Mouse (Mus musculus) neural tube, embryonic 11.5 days (tissue): ENCODE measurements around the gene Tbc1d5. TPM values are rescaled to one million over a fixed set of nuclear protein-coding genes. Genes with fewer than 3 reads are reported as not detected.
A peak's percentile ranks its signal among the peaks of the same experiment; 100 is the strongest.

Source experiments
- ATAC-seq: fragments of 200-750 bp; cut with Nextera tagmentation; 2 replicates; pipeline ENCODE4 v1.8.0; 2017; ENCODE audit warnings: moderate number of reproducible peaks, mild to moderate bottlenecking, moderate TSS enrichment, moderate library complexity; ENCODE audit not compliant: insufficient read depth, low FRiP score, low TSS enrichment
- DNase-seq: peaks from one replicate; pipeline ENCODE4 v3.0.0-alpha.2; 2015; ENCODE audit warnings: low spot score
- H3K27ac ChIP-seq: fragments of 300-500 bp; sonication (generic); 2 replicates; pipeline ENCODE4 v1.5.1; 2014; ENCODE audit warnings: low read depth, mild to moderate bottlenecking, low read length
- H3K27me3 ChIP-seq: fragments of 300-500 bp; sonication (generic); 2 replicates; pipeline ENCODE4 v1.6.1; 2014; ENCODE audit warnings: mild to moderate bottlenecking, low read length, mixed read lengths; ENCODE audit not compliant: control insufficient read depth, insufficient read depth
- H3K36me3 ChIP-seq: fragments of 300-500 bp; sonication (generic); 2 replicates; pipeline ENCODE4 v1.6.1; 2014; ENCODE audit warnings: mild to moderate bottlenecking, low read length, moderate library complexity, mixed read lengths; ENCODE audit not compliant: control insufficient read depth, insufficient read depth
- H3K4me1 ChIP-seq: fragments of 300-500 bp; sonication (generic); 2 replicates; pipeline ENCODE4 v1.6.1; 2014; ENCODE audit warnings: low read length, mixed read lengths; ENCODE audit not compliant: control insufficient read depth, insufficient read depth
- H3K4me2 ChIP-seq: fragments of 300-500 bp; sonication (generic); 2 replicates; pipeline ENCODE4 v1.6.1; 2014; ENCODE audit warnings: low read depth, mild to moderate bottlenecking, moderate library complexity
- H3K4me3 ChIP-seq: fragments of 300-500 bp; sonication (generic); 2 replicates; pipeline ENCODE4 v1.5.1; 2014; ENCODE audit warnings: low read depth, low read length
- H3K9ac ChIP-seq: fragments of 300-500 bp; sonication (generic); 2 replicates; pipeline ENCODE4 v1.6.1; 2014; ENCODE audit warnings: mild to moderate bottlenecking, low read length
- H3K9me3 ChIP-seq: fragments of 300-500 bp; sonication (generic); 2 replicates; pipeline ENCODE4 v1.6.1; 2016; ENCODE audit warnings: low read length; ENCODE audit not compliant: control insufficient read depth
- WGBS: fragments of 180-500 bp; shearing (Covaris S2); extraction: QIAGEN DNeasy Blood & Tissue Kit; methylation state at CpG from one replicate; pipeline ENCODE4 v1.1.7; 2014; 5-methylcytosine and 5-hydroxymethylcytosine counted together
- polyA plus RNA-seq: library from polyadenylated mRNA; unstranded; fragments of >200 nt; fragmentation: Nextera tagmentation; extraction: Ambion mirVana; gene quantifications from 2 replicates; pipeline ENCODE4 v1.2.1, GENCODE M21; 2014

The Tbc1d5 gene
- polyA plus RNA-seq, 1 experiment from 2014 or later, result 11.6 TPM

- WGBS, result 67% methylated on average over 1 of the region's 1 CpGs
- ATAC-seq, result no peak; the same call in 1 of the 2 replicates
- no peak overlapping the region for H3K27ac ChIP-seq
- H3K36me3 ChIP-seq, result no peaks in the 10 kb centered on the region
- no peak overlapping the region for H3K9ac ChIP-seq
- no peak overlapping the region for H3K4me3 ChIP-seq
- no peaks in the 10 kb centered on the region for H3K9me3 ChIP-seq
- no peak for DNase-seq
- H3K4me2 ChIP-seq, result no peak overlapping the region
- H3K27me3 ChIP-seq, result no peaks in the 10 kb centered on the region
- no peaks in the 10 kb centered on the region for H3K4me1 ChIP-seq
Measured at GRCm38 (mm10) chr17:50814089-50814488, 365.1 kb downstream of the Tbc1d5 start.

GRCm38 (mm10) chr17:50813580-50813979 lies 365.6 kb downstream of the Tbc1d5 start:
- H3K4me1 ChIP-seq, result no peaks in the 10 kb centered on the region
- H3K27ac ChIP-seq, result no peak overlapping the region
- no peak overlapping the region for H3K9ac ChIP-seq
- 96% methylated on average over 6 of the region's 6 CpGs for WGBS
- no peak overlapping the region for H3K4me3 ChIP-seq
- ATAC-seq, result no peak
- no peak for DNase-seq
- no peaks in the 10 kb centered on the region for H3K9me3 ChIP-seq
- H3K4me2 ChIP-seq, result no peak overlapping the region
- H3K36me3 ChIP-seq, result no peaks in the 10 kb centered on the region
- no peaks in the 10 kb centered on the region for H3K27me3 ChIP-seq

- no peak for DNase-seq
Measured at GRCm38 (mm10) chr17:50805631-50806030, 373.5 kb downstream of the Tbc1d5 start.

GRCm38 (mm10) chr17:50803234-50803633 lies 375.9 kb downstream of the Tbc1d5 start:
- ATAC-seq (no peak), DNase-seq (no peak)
- WGBS, result 88% methylated on average over 6 of the region's 6 CpGs

More at GRCm38 (mm10) chr17:50805631-50806030, 373.5 kb downstream of the Tbc1d5 start:
- ATAC-seq, result no peak
- no peak overlapping the region for H3K27ac ChIP-seq
- 95% methylated on average over 1 of the region's 1 CpGs for WGBS
- H3K27me3 ChIP-seq, result no peaks in the 10 kb centered on the region
- no peaks in the 10 kb centered on the region for H3K9me3 ChIP-seq
- no peak overlapping the region for H3K4me3 ChIP-seq
- no peak overlapping the region for H3K4me2 ChIP-seq
- H3K4me1 ChIP-seq, result no peaks in the 10 kb centered on the region
- no peaks in the 10 kb centered on the region for H3K36me3 ChIP-seq
- H3K9ac ChIP-seq, result no peak overlapping the region

GRCm38 (mm10) chr17:50802380-50802779 lies 376.8 kb downstream of the Tbc1d5 start:
- no peaks in the 10 kb centered on the region for H3K27me3 ChIP-seq
- ATAC-seq, result no peak
- H3K9ac ChIP-seq, result no peak overlapping the region
- no peaks in the 10 kb centered on the region for H3K4me1 ChIP-seq
- H3K36me3 ChIP-seq, result no peaks in the 10 kb centered on the region
- 88% methylated on average over 8 of the region's 8 CpGs for WGBS
- H3K4me2 ChIP-seq, result no peak overlapping the region
- H3K9me3 ChIP-seq, result no peaks in the 10 kb centered on the region
- no peak for DNase-seq
- H3K27ac ChIP-seq, result no peak overlapping the region
- H3K4me3 ChIP-seq, result no peak overlapping the region

More at GRCm38 (mm10) chr17:50803234-50803633, 375.9 kb downstream of the Tbc1d5 start:
- Histone ChIP-seq H3K4me1 (no peaks in the 10 kb centered on the region), H3K9ac (no peak overlapping the region), H3K9me3 (no peaks in the 10 kb centered on the region), H3K4me3 (no peak overlapping the region), H3K27me3 (no peaks in the 10 kb centered on the region), H3K36me3 (no peaks in the 10 kb centered on the region), H3K27ac (no peak overlapping the region), H3K4me2 (no peak overlapping the region)

GRCm38 (mm10) chr17:50795445-50796095 lies 383.6 kb downstream of the Tbc1d5 start:
- Histone ChIP-seq H3K27me3 (no peaks in the 10 kb centered on the region), H3K36me3 (no peaks in the 10 kb centered on the region), H3K9ac (no peak overlapping the region), H3K4me3 (no peak overlapping the region), H3K27ac (no peak overlapping the region), H3K9me3 (no peaks in the 10 kb centered on the region), H3K4me1 (no peaks in the 10 kb centered on the region), H3K4me2 (no peak overlapping the region)
- WGBS, result 69% methylated on average over 6 of the region's 6 CpGs
- DNase-seq (peak; percentile 61), ATAC-seq (peak; percentile 91)

GRCm38 (mm10) chr17:50791671-50792070 lies 387.5 kb downstream of the Tbc1d5 start:
- no peaks in the 10 kb centered on the region for H3K36me3 ChIP-seq
- no peaks in the 10 kb centered on the region for H3K4me1 ChIP-seq
- no peak overlapping the region for H3K4me3 ChIP-seq
- WGBS, result 87% methylated on average over 2 of the region's 2 CpGs
- no peak overlapping the region for H3K4me2 ChIP-seq
- DNase-seq (no peak), ATAC-seq (no peak)
- no peaks in the 10 kb centered on the region for H3K27me3 ChIP-seq
- H3K27ac ChIP-seq, result no peak overlapping the region
- no peak overlapping the region for H3K9ac ChIP-seq
- no peaks in the 10 kb centered on the region for H3K9me3 ChIP-seq

GRCm38 (mm10) chr17:50788835-50789234 lies 390.3 kb downstream of the Tbc1d5 start:
- ATAC-seq (no peak), DNase-seq (no peak)
- H3K9ac ChIP-seq, result no peak overlapping the region
- no peak overlapping the region for H3K4me3 ChIP-seq
- no peaks in the 10 kb centered on the region for H3K9me3 ChIP-seq
- H3K36me3 ChIP-seq, result no peaks in the 10 kb centered on the region
- H3K27me3 ChIP-seq, result no peaks in the 10 kb centered on the region
- H3K4me1 ChIP-seq, result no peaks in the 10 kb centered on the region
- no peak overlapping the region for H3K27ac ChIP-seq
- H3K4me2 ChIP-seq, result no peak overlapping the region
- 94% methylated on average over 4 of the region's 4 CpGs for WGBS

GRCm38 (mm10) chr17:50775247-50775646 lies 403.9 kb downstream of the Tbc1d5 start:
- no peak overlapping the region for H3K4me2 ChIP-seq
- 93% methylated on average over 3 of the region's 3 CpGs for WGBS
- H3K27me3 ChIP-seq, result no peaks in the 10 kb centered on the region
- H3K9ac ChIP-seq, result no peak overlapping the region
- no peak overlapping the region for H3K27ac ChIP-seq
- ATAC-seq, result no peak
- no peaks in the 10 kb centered on the region for H3K9me3 ChIP-seq
- no peaks in the 10 kb centered on the region for H3K36me3 ChIP-seq
- no peaks in the 10 kb centered on the region for H3K4me1 ChIP-seq
- no peak overlapping the region for H3K4me3 ChIP-seq
- no peak for DNase-seq
